Mouse (Mus musculus): ENCODE data around the gene Hhipl1. TPM values are rescaled to one million over a fixed set of nuclear protein-coding genes. Genes with fewer than 3 reads are reported as not detected.
A peak's percentile ranks its signal among the peaks of the same experiment; 100 is the strongest.

Hhipl1 gene
- total RNA-seq, 2 experiments from 2014 or later = 5.1 to 6.4 TPM

DNA sequence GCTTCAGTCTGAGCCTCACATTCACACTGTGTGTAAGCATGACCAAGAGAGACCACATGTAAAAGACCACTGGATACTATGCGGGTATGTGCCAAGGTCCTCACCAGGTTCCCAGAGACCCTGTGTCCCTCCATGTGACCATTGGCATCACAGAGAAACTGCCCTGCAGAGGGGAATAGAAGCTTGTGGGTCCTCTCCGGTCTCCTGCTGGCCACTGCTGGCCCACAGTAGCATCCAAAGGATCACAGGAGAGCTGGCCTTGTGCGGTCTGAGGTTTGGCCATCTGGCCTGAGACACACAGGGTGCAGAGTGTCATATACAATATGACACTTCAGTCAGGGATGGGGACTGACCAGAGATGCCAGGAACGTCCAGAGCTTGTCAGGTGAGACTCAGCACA is 4.0 kb downstream of the Hhipl1 start:
- DNase-seq (ENCODE audit: low spot score in 2 of 2) = no peak
- TF ChIP-seq CTCF (conservative IDR thresholded peaks at IDR 0.05) = no peak
- no peak overlapping the region for H3K4me3 ChIP-seq
- no peak overlapping the region for H3K27ac ChIP-seq

DNA sequence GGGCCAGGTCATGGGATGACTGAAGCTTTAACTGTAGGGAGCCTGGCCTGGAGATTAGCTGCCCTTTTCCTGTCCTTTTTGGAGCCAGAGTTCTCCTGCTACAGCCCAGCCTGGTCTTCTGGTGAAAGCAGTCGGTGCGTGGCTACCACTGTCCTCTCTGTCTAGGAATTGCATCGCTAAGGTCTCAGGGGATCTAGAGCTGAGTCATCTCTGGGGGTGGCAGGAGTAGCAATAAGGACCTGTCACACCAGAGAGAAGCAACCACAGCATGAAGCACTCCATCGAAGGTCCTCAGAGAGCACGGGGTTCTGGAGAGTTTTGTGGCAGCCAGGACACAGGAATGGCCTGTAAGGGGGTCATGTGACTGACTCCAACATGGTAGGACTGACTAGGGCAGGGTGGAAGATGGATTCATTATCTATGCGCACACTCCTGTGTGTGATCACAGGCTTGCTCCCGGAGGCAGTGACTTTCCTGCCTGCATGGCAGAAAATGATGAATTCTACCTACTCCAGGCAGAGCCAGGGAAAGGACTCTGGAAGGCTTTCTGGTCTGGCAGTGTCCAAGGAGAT is 4.5 kb downstream of the Hhipl1 start:
- no peak for DNase-seq (ENCODE audit: low spot score in 2 of 2)
- Histone ChIP-seq H3K4me3 (no peak overlapping the region), H3K27ac (no peak overlapping the region)
- TF ChIP-seq CTCF (conservative IDR thresholded peaks at IDR 0.05) = no peak

DNA sequence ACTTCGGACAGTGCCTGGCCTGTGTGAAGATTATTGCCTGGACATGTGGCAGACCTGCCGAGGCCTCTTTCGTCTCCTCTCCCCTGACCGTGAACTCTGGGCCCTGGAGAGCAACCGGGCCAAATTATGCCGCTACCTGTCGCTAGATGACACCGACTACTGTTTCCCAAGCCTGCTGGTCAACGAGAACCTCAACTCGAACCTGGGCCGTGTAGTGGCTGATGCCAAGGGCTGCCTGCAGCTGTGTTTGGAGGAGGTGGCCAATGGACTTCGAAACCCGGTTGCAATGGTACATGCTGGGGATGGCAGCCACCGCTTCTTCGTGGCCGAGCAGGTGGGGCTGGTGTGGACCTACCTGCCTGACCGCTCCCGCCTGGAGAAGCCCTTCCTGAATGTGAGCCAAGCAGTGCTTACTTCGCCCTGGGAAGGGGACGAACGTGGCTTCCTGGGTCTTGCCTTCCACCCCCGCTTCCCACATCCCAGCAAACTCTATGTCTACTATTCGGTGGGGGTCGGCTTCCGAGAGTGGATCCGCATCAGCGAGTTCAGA is 5.7 kb downstream of the Hhipl1 start:
- TF ChIP-seq CTCF (conservative IDR thresholded peaks at IDR 0.05) = no peak
- DNase-seq (ENCODE audit: low spot score in 2 of 2) = no peak
- Histone ChIP-seq H3K27ac (no peak overlapping the region), H3K4me3 (no peak overlapping the region)

DNA sequence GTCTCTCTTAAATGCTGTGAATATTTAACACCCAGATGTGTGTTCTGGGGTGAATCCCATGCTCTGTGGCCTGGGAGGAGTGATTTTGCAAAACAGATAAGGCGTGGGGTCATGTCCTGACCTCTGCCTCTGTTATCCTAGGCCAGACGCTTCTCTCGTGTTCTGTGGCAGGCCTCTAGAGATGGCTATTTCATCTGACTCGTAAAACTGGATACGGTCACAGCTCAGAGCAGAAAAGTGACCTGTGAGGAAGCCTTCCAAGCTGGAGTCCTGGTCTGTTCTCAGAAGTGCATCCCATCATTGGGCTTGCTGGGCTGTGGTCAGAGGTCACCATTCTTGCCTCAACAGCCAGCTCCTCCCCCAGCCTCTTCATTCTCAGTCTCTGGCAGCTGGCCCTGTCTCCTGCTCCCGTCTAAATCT is 6.4 kb downstream of the Hhipl1 start:
- Histone ChIP-seq H3K4me3 (no peak overlapping the region), H3K27ac (no peak overlapping the region)
- no peak for DNase-seq (ENCODE audit: low spot score in 2 of 2)
- TF ChIP-seq CTCF (conservative IDR thresholded peaks at IDR 0.05) = no peak

DNA sequence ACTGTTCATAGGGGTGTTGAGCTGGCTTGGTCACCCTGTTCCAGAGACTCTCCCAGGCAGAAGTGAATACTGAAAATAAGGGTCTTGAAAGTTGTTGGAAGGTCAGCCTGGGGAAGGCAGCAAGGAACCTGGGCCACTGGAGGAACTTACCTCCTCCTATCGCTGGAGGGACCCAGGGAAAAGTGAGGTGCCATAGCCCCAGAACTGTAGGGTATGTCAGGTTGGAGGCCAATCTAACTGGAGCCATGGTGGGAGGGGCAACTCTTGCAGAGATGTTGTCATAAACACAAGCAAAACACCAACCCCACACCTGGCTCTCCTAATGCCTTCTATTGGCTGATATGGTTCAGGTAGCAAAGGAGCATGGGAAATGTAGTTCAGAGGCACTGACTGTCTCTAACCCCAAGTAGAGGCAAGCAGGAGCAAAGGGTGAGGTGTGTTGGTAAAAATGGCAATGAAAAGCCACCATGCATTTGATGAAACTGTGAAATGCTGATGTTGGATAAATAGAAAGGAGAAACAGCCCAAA is 7.2 kb downstream of the Hhipl1 start:
- Histone ChIP-seq H3K4me3 (no peak overlapping the region), H3K27ac (no peak overlapping the region)
- no peak for TF ChIP-seq CTCF (conservative IDR thresholded peaks at IDR 0.05)
- DNase-seq (ENCODE audit: low spot score in 2 of 2) = no peak

DNA sequence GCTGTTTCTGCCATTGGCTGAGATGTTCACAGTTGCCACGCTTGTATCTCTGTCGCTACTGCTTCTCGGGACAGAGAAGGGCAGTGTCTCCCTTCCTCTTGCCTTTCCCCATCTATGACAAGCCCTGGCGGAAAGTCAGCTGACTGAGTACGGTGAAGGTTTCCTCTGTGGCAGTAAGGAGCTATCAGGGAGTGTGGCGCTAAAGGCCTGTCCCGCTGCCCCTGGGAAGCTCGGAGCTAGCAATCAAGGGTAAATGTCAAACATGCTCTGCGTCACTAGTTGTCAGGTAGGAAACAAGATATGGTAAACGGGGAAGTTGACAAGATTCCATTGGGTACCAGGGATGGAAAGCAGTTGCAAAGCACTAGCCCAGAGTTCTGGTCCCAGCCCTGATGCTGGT is 9.7 kb downstream of the Hhipl1 start:
- H3K27ac ChIP-seq = no peak overlapping the region
- TF ChIP-seq CTCF (conservative IDR thresholded peaks at IDR 0.05) = no peak
- no peak for DNase-seq (ENCODE audit: low spot score in 2 of 2)
- no peak overlapping the region for H3K4me3 ChIP-seq

DNA sequence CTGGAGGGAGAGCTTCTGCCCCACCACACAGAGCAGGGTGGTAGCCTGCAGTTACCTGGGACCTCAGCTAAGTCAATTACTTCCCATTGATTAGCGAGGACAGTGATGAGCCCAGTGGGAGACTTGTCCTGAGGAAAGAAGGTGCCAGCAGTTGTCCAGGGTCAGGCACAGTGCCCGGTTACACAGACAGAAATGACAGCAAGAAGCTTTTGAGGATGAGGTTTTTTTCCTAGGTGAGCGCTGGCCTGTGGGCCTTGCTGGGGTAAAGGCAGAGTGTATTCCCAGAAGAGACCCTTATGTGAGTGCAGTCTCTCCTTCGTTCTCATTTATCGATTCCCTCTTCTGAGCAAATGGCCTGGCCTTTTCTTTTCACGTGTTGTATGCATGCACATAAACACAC is 10.6 kb downstream of the Hhipl1 start:
- DNase-seq (ENCODE audit: low spot score in 2 of 2) = no peak
- Histone ChIP-seq H3K27ac (no peak overlapping the region), H3K4me3 (no peak overlapping the region)
- no peak for TF ChIP-seq CTCF (conservative IDR thresholded peaks at IDR 0.05)

DNA sequence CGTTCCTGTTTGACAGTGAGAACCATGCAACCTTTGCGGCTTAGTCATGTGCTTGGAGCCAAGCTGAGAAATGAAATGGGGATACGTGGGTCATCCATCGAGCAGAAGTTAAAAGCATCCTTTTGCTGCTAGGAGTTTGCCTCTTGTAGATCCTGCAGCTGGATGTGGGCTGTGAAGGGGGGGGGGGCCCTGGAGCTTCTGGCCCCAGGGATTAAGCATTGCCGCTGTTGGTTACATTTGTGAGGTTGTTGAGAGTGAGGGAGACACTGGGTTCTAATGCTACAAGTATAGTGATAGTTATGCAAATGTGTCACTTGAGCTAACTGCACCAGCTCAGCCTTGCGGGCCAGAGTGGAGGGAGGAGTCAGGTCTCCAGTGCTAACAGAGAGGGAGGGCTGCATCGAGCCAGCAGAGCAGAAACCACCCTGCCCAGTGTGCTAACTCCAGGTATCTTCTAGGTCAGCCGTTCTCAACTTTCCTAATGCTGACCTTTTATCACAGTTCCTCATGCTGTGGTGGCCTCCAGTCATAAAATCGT is 11.2 kb downstream of the Hhipl1 start:
- no peak for DNase-seq (ENCODE audit: low spot score in 2 of 2)
- H3K4me3 ChIP-seq = no peak overlapping the region
- no peak for TF ChIP-seq CTCF (conservative IDR thresholded peaks at IDR 0.05)

DNA sequence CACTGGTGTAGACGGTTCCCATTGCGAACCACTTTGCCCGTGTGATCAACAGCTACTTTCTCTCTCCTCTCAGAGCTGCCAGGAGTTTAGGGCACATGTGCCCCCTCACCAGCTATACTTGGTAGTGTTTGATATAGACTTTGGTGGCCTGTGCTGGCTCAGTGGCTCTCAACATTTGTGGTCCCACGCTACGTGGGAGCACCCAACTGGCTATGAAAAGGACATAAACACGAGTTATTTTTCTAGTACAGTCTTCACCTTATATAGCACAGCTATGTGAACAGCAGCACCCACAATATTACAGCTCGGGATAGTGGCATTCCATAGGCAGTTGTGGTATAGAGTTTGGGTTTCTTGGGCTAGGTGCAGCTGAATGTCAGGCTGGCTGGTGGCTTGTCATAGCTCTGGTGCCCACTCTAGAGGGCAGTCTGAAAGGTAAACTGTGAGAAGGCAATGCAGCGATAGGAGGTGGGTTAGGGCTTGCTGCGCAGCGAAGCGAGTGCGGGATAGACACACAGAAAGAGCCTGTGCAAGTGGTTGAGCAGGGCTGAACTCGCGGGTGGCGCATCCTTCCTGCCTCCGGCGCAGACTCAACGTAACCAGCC is 11.9 kb downstream of the Hhipl1 start:
- no peak overlapping the region for H3K27ac ChIP-seq
- no peak for DNase-seq (ENCODE audit: low spot score in 2 of 2)
- no peak overlapping the region for H3K4me3 ChIP-seq
- TF ChIP-seq CTCF (conservative IDR thresholded peaks at IDR 0.05) = no peak

More for the DNA sequence above, 11.2 kb downstream of the Hhipl1 start:
- no peak overlapping the region for H3K27ac ChIP-seq

DNA sequence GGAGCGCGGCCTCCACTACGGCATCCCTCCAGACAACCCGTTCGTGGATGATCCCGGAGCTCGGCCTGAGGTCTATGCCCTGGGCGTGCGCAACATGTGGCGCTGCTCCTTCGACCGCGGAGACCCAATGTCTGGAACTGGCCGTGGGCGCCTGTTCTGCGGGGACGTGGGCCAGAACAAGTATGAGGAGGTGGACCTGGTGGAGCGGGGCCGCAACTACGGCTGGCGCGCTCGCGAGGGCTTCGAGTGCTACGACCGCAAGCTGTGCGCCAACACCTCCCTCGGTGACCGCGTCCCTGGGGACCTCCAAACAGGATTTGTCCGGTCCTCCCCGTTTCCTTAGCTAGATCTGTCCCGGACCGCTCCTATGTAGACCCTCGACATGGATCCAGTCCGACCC is 12.4 kb downstream of the Hhipl1 start:
- TF ChIP-seq CTCF (conservative IDR thresholded peaks at IDR 0.05) = no peak
- Histone ChIP-seq H3K27ac (no peak overlapping the region), H3K4me3 (no peak overlapping the region)
- no peak for DNase-seq (ENCODE audit: low spot score in 2 of 2)

DNA sequence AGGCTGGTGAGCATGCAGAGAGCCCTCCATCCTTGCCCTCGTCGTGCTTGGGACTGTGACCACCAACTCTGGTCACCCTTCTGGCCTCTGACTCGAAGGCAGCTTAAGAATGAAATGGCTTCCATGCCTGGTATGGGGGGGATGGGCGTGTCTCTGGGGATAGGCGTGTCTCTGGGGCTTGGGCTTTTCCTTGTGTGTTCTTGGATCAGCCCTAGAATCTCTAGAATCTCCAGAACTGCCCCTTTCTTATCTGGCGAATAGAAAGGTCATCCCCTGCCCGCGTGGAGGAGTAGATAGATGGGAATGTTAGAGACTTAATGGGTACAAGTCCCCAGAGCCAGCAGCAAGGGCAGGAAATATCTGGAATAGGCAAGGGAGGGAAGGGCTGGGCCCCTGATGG is 14.0 kb downstream of the Hhipl1 start:
- no peak overlapping the region for H3K4me3 ChIP-seq
- DNase-seq (ENCODE audit: low spot score in 2 of 2) = no peak
- no peak overlapping the region for H3K27ac ChIP-seq
- no peak for TF ChIP-seq CTCF (conservative IDR thresholded peaks at IDR 0.05)

DNA sequence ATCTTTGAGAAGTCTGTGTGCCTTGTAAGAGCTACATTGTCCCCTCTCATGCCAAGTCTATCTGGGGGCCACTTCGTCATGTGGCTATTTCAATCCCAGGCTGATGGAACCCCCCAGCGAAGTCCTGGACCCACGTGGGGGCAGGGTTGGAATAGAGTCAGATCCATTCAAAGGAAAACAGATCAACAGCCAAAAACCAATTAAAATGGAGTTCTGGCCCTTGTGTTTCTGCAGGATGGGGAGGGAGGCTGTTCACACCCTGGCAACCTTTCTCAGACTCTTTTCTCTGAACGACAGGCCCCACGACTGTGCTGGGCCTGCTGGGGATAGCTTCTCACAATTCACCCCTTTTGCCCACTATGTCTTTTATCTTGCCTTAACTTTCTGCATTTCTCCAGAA is 20.3 kb downstream of the Hhipl1 start:
- DNase-seq (ENCODE audit: low spot score in 2 of 2) = peak; percentile 30 to 62
- Histone ChIP-seq H3K27ac (peak overlapping the region; percentile 97), H3K4me3 (no peak overlapping the region)
- TF ChIP-seq CTCF (conservative IDR thresholded peaks at IDR 0.05) = no peak

DNA sequence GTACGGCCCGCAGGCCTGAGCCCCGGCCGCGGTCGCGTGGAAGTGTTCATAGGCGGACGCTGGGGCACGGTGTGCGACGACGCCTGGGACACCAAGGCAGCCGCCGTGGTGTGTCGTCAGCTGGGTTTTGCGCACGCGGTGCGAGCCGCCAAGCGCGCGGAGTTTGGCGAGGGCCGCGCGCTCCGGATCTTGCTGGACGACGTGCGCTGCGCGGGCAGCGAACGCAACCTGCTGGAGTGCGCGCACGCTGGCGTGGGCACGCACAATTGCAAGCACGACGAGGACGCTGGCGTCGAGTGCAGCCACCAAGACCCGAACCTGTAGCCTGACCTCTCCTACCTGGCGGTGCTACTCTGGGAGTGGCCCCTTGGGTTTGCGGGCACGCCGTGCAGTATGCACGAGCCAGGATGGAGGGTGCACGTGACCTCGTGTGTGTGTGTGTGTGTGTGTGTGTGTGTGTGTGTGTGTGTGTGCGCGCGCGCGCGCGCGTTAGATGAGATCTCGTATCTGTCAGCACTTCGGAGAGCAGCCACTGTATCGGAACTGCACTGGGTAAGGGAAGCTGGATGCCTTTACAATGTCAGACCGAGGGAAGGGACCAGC is 21.9 kb downstream of the Hhipl1 start:
- DNase-seq (ENCODE audit: low spot score in 2 of 2) = peak; percentile 84 to 86
- Histone ChIP-seq H3K27ac (peak overlapping the region; percentile 97), H3K4me3 (peak overlapping the region; percentile 63)
- no peak for TF ChIP-seq CTCF (conservative IDR thresholded peaks at IDR 0.05)
